Mouse (Mus musculus) frontal cortex, postnatal 10 days (tissue): Measurements from ENCODE around the gene Bet1l.

Experiments
- DNase-seq, 2 experiments: peaks; one replicate each; pipeline ENCODE4 v3.0.0; 2022; ENCODE audit warnings: low spot score in 2 of 2, mixed read lengths in 1 of 2

Gene Bet1l

DNA sequence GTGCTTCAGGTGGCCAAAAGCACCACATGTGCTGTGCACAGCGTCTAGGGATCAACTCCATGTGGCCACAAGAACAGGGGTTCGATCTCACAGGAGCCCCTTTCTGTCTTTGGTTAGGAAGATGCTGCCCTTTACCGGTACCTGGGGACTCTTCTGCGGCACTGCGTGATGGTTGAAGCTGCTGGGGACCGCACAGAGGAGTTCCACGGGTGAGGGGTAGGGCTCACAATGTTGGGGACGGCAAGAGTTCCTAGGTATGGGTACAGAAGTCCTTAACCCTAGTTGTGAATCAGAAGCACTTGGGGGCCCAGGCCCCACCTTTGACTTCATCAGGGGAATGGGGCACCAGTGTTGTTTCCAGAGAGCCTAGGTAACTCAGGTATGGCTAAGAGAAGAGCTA is 1.4 kb upstream of the Bet1l start:
- no peak for DNase-seq

DNA sequence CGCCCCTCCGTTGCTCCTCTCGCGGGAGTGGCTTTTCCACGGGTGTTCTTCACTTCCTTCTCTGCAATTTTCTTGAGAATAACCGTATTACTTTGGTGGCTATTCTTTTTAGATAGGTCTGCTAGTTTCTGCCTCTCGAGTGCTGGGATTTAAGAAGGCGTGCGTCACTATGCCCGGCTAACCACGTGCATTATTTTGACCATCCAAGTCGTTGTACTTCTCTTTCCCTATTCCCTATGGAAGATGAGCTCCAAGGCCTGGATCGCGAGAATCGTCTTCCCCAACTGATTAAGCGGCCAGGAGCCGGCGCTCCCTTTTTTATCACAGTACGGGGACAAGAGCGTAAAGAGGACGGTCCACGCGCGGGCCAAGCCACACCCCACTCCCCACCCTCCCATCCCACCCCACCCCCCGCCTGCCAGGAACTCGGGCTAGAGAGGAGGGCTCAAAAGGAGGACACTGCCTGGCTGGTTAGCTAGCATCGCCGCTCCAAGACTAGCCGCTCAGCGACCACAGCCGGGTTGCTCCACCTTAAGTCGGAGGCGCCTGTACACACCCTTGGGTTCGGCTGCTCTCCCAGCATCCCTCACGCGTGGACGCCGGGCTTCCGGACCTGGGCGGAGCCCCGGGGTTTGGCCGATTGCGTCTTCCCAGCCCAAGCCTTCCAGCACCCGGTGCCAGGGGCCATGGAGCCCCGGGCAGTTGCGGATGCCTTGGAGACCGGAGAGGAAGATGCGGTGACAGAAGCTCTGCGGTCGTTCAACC is 410 bp downstream of the Bet1l start, which contains the start of gene Ric8a:
Gene Ric8a, plus strand, starts transcription at position 173 of the 765 bp plus-strand sequence.
- peak; percentile 78 to 86 for DNase-seq

DNA sequence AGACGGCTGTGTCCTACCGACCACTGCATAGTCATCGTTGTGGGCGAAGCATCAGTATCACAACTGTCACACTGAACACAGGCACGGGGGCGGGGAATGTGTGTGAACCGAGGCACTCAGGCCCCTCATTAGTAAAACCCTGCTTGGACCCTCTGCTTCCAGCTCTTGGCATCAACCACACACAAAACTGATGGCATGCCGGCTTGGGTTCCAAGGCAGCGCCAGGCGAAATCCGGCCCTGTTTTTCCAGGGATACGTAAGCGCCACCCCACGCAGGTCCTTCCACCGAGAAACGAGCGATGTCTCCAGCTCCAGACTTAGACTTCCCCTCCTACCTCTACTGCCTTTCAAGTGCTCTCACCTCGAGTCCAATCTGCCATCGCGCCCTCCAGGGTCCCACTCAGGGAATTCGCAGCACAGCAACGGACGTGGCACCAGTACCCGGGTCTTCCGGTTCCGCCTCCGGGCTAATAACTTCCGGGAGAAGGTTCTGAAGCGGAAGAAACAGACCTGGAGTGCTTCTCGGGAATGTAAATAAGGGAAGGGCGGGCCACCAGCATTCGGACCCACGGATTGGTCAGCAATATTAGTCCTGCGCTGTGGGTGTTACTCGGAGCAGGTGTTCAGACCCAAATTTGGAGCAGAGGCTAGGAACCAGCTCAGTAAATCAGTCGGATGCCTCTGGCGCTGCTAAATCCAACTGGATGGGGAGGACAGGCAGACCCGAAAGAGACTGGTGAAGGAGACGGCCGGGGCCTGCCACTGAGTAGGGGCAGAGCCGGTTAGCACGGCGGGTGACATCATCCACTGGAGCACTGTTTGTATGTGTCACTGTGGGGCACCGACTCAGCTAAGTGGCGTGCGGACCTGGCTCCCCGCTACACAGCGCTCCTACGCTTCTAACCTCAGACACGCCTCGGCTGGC is 1.3 kb downstream of the Bet1l start, which contains the start of gene Gm45785:
Gene Gm45785, minus strand, starts transcription at position 472 of the 925 bp plus-strand sequence.
- peak; percentile 75 to 76 for DNase-seq

GRCm38 (mm10) chr7:140855181-140855580 is 2.2 kb downstream of the Bet1l start:
- no peak for DNase-seq

DNA sequence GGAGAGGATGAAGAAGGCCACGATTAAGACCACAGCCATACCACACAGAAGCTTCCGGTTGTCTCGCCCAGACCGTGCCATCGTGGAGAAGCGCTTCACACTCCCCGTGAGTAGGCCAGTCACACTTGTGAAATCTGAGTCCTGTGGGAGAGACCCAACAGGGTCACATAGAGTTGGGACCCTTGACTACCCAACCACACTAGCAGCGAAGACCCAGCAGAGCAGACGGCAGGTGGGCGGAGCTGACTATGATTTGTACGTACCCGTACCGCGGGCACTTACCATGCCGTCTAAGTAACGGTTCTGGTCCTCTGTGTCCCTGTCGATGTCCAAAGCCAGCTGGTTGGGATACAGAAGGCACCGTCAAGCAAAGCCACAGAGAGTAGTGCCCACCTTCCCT is 2.9 kb downstream of the Bet1l start:
- DNase-seq, result no peak

DNA sequence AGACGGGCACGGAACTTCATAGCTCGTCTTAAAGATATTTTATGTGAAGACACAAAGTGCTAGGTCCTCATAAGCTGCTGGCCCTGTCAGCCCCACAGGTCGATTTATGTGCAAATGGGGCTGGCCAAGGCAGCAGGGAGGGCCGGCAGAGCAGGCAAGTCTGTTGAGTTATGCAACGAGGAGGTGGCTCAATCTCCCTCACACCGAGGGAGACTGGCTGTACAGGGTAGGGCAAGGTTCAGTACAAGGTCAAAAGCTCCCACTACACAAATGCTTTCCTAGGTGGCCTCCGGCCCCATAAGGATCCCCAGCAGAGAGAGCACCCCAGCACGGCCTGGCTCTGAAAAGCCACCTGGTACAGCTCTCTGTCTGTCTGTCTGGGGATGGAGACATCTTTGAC is 4.0 kb downstream of the Bet1l start:
- no peak for DNase-seq

DNA sequence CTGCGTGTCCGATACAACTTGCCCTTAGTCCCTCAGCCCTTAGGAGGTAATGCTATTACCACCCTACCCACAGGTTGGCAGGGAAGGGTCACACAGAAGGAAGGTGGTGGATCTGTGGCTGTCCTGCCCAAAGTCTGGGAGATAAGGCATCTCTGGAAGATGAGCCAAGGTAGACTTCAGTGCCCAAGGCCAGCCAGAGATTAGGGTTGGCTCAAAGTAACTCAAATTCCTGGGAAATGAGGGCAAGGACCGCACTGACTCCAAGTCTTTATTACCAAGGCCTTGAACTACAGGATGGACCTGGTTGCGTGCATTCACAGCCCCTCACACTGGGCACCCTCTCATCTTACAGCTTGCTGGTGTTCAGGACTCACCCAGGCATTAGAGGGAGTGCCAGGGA is 5.5 kb downstream of the Bet1l start:
- no peak for DNase-seq

DNA sequence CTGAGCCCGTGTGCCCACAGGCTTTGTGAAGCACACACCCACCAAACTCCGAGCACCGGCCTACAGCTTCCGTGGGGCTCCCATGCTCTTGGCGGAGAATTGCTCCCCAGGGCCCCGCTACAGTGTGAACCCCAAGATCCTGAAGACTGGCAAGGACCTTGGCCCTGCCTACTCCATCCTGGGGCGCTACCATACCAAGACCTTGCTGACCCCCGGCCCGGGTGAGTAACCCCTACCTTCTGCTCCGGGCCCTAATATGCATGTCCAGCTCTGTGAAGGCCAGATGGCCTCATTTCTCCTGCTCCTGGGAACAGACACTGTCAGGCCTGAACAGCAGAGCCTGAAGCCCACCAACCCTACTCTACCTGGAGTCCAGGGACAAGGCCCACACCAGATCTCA is 8.8 kb downstream of the Bet1l start:
- DNase-seq, result no peak

DNA sequence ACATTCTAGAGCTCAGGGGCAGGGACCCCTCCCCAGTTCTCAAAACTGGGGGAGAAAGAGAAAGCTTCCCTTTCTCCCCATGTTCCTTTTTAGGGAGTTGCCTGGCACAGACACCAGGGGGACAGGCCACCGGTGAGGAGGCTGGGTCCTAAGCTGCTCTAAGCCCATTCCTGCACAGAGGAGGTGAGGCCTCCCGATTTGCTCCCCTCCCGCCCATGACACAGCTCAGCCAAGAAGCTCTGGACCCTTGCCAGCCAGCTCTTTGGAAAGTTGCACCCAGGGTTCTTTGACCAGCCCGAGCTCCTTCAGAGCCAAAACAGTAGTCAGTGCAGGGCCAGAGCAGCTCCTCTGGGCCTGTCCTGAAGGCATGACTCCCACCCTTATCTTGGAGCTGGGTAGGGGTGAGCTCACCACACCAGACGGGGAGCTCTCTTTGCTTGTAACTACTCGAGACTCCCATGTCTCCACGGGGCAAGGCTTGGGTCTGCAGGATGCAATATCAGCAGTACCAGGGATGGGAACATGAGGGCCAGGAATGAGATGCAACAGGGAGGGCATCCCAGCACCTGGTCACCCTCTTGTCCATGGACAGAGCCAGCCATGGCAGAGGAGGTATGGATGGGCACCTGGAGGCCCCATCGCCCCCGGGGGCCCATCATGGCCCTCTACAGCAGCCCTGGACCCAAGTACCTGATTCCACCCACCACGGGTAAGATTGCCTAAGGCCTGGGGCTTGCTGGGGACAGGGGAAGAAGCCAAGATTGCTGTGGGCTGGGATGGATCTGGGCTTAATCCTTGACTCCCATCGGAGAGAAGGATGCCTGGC is 9.4 kb downstream of the Bet1l start, which contains the start of gene Odf3:
Gene Odf3, plus strand, starts transcription at position 51 of the 826 bp plus-strand sequence.
- no peak for DNase-seq

DNA sequence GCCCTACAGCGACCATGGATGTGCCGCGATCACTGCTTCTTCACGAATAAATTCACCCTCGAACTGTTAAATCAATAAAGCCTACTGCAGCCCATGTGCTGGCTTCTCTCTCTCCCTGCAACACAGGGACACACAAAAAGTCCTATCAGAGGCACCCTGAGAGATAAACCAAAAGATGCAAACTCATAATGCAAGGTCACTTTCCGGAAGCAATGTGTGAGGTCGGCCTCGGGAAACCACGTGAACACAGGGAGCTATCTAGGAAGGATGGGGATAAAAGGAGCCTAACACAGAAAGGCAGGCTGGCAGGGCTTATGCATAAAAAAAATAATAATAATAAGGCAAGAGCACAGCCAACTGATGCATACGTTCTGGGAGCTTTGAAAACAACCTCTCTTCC is 10.7 kb downstream of the Bet1l start:
- no peak for DNase-seq

- DNase-seq, result no peak
These were observed 11.7 kb downstream of the Bet1l start for GRCm38 (mm10) chr7:140845683-140846082.

DNA sequence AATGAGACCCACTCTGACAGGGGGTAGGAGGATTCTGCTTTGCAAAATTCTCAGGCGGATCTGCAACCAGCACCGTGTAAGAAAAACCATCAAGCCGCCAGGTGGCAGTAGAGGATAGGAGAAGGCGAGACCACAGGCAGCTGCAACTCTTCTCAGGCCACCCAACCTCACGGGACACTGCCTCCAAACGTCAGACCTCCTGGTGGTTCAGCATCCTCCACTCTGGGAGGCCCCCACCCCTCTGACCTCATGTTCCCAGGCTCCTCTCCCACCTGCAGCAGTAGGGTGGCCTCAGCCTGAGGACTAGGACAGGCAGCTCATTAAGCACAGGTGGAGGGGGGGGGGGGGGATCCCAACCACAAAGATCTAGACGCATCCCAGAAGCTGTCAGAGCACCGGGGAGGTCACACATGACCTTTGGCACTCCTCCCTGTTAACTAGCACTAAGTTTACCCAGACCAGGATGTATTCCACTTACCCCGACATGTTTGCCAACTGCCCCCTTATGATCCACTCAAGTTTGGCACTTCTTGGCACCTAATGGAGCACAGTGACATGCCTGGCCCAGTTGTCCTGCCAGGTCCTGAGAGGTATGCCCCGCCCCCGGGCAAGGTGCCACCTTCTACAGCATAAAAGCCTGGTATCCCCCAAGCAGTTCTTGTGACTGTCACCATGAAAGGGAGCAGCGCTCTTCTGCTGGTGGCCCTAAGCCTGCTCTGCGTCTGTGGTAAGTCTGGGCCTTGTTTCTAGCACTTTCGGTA is 12.3 kb downstream of the Bet1l start, which contains the start of gene Scgb1c1:
Gene Scgb1c1, plus strand, starts transcription at position 643 of the 761 bp plus-strand sequence.
- DNase-seq, result peak; percentile 70 to 87

DNA sequence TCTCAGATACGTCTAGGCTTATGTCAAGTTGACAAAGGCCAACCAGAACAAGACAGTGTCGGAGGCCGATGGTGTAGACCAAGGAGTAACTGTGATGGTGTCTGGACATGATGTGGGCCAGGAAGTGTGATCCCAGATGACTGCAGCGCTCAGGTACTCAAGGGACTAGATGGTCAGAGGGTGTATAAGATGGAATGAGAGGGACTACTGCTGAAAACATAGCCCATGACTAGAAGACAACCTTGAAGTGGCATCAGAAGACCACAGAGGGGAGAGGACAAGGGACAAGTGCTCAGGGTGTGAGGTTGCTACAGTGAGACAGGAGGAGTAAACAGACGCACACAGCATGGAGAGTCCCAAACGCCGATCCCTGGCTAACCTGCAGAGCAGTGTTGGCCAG is 13.6 kb downstream of the Bet1l start:
- no peak for DNase-seq

DNA sequence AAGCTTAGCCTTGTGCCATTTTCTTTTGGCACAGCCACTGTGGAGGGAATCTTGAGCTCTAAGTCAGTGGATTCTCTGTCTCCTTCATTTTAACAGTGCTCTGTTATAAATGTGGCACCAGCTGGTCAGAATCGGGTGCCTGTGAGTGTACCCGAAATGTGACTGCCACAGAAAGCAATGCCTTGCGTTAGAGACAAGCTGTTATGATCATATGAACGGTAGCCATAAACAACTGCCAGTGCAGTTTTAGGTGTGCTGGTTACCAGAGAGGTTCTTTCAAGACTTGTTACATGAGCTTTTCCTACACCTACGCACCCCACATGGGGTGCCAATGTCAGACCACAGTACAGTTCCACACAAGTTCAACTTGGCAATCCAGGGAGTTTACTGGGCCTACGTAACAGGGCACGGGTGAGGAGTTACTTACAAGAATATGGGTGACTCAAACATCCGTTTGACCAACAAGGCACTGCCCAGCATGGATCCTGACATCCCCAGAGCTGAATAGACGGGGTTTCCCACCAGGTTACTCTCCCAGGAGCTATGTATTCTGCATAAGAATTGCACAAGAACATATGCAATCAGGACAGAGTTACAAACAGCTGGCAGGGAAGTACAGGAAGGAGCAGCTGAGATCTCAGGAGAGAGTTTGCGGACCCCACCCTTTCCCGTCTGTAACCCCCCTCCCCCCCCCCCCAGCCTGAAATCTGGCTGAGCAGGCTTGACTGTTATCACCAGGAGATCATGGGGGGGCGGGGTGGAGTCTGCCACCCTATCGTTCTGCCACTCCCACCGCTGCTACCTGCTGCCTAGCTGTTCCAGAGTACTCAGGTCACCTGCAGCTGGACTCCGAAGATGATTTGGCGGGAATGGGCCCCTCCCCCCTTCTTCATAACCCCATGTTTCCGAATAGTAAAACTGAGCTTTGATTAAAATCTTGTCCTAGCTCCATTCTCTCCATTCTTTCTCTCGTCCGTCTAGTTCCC is 16.3 kb downstream of the Bet1l start:
- peak in 1 of 2 experiments; percentile 2 for DNase-seq

- DNase-seq, result no peak
These were observed 17.8 kb downstream of the Bet1l start for GRCm38 (mm10) chr7:140839556-140839955.

- peak in 1 of 2 experiments; percentile 31 for DNase-seq
These were observed 20.9 kb downstream of the Bet1l start for GRCm38 (mm10) chr7:140836243-140837115.

DNA sequence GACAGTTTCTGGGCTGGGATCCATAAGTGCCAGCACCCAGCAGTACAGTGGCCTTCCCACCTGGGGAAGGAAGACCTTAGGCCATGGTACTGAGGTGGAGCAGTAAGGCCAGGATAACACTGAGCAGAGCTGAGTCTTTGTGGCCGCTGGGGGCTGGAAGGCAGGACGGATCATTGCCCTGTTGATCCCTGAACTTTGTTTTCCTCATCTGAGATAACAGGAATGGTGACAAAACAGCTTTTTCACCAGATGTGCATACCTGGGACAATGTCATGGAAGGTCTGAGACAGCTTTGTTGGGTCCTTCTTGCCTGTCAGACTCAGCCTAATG is 21.7 kb downstream of the Bet1l start:
- no peak for DNase-seq

DNA sequence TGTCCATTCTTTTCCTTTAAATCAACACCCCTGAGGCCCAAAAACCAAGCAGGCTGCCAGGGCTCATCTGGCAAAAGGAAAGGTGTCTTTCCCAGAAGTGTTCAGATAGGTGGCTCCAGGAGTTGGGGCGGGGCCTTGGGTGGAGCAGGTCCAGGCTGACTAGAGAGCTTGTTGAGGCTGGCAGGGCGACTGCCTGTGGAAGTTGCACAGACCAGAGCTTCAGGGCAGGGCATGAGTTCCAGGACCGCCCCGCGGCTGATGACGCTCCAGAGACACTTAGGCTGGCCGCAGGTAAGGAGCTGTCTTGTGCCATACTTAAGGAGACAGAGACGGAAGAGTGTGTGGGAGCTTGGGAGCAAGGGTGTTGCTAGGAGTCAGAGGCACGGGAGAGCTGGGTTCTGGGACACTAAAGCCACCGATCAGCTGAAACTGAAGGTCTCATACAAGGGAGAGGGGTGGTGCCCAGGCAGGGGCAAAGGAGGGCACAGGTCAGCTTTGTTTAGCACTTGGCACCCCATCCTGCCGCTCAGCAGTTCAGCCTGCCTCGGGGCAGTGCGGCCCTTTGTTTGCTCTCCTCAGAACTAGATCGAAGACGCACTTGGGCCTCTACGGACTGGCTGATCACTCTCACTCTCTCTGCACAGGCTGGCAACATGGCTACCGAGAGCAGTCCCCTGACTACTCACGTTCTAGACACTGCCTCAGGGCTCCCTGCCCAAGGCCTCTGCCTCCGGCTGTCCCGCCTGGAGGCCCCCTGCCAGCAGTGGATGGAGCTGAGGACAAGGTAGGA is 22.2 kb downstream of the Bet1l start, which contains the start of gene Urah:
Gene Urah, plus strand, starts transcription at position 51 of the 790 bp plus-strand sequence.
- DNase-seq, result peak in 1 of 2 experiments; percentile 8
